Mouse (Mus musculus) adrenal gland, adult 8-10 months (tissue): ENCODE data around the gene Rnase1. TPM values are rescaled to one million over a fixed set of nuclear protein-coding genes. Genes with fewer than 3 reads are reported as not detected.
"Not testable (repeated sequence)": the region's sequence is repeated elsewhere in the genome, so short reads cannot be mapped to it uniquely, and the experiment has no call there.

Source experiments
- DNase-seq: peaks from one replicate; pipeline ENCODE4 v3.0.0; 2022
- total RNA-seq, 4 experiments: library from RNA; stranded (reverse); gene quantifications; 2 replicates each; pipeline ENCODE4 v1.2.4; 2022

The Rnase1 gene
- total RNA-seq = under 1 TPM in 1 of 4 experiments, not detected in 3; 0.28 TPM

- DNase-seq = no peak
Observed at GRCm38 (mm10) chr14:51146685-51147084, at the start of gene Rnase1. TSS of gene Rnase1 (minus strand) at chr14:51146785.

GRCm38 (mm10) chr14:51195681-51196080, 49.1 kb upstream of the Rnase1 start:
- DNase-seq = no peak

DNA sequence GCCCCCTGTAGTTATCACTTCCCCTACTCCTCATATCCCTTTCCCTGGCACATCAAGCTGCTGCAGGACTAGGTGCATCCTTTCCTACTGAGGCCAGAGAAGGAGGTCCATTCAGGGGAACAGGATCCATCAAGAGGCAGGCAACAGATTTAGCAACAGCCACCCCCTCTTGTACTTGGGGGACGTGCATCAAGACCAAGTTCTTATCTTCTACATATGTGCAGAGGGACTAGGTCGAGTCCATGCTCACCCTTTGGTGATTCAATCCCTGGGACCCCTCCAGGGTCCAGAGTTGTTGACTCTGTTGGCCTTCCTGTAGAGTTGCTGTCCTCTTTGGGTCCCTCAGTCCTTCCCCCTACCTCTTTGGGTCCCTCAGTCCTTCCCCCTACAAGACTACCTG, 34.5 kb upstream of the Rnase1 start:
- not testable (repeated sequence) for DNase-seq

DNA sequence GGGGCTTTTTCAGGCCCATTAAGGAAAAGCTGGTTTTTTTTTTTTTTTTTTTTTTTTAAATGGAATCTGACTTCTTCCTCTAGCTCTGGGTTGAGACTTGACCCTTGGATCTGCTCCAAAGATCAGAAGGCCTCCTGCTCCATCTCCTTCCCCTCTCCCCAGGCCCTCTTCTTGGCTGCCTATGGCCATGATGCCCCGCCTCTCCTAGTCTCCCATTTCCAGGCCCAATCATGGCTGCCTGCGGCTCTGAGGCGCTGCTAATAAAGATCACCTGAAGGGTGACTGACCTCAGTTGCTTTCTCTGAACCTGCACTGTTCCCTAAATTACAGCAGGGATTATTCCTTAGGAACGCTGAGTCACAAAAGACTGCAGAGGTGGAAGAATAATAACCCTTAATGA, 27.3 kb upstream of the Rnase1 start:
- DNase-seq = no peak

GRCm38 (mm10) chr14:51172947-51173346, 26.4 kb upstream of the Rnase1 start:
- DNase-seq = not testable (repeated sequence)

- not testable (repeated sequence) for DNase-seq
Observed at GRCm38 (mm10) chr14:51172095-51172865, 25.7 kb upstream of the Rnase1 start.

DNA sequence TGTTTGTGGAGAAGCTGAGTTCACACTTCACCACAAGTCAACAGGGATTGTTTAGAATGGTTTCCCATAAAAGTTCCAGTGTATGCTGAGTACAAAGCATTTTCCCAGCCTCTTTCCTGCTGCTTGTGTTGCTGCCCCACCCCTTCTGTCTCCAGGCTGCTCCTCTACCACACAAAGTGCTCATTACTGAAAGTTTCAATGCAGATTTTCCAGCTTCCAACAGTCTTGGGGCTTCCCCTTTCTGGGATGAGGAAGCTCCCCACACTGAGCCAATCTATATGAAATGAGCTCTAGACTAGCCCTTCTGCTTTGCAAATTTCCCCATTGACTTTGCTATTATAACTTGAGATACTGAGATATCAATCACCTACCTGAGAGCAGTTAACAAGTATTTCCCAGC, 19.5 kb upstream of the Rnase1 start:
- DNase-seq = no peak

- no peak for DNase-seq
Observed at GRCm38 (mm10) chr14:51165435-51165834, 18.9 kb upstream of the Rnase1 start.

DNA sequence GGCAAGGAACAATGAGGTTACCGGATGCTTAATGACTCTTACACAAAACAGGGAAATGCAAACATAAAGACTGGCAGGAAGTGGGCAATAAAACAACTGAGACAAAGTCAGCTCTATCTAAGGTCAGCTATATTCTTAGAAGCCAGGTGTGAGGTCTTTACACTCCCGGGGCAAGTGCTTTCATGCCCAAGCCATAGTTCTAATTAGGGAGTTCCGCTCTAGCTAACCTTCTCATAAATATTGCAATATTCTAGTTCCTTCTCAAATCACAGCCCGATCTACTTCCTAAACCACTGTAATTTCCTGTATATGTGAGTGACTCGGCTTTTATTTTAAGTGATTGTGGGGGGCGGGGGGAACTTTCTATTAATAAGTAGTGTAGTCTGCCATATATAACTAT, 16.7 kb upstream of the Rnase1 start:
- not testable (repeated sequence) for DNase-seq

- DNase-seq = not testable (repeated sequence)
Observed at GRCm38 (mm10) chr14:51161976-51162375, 15.4 kb upstream of the Rnase1 start, which contains the start of gene Rnase2b. TSS of gene Rnase2b (plus strand) at chr14:51162260.

DNA sequence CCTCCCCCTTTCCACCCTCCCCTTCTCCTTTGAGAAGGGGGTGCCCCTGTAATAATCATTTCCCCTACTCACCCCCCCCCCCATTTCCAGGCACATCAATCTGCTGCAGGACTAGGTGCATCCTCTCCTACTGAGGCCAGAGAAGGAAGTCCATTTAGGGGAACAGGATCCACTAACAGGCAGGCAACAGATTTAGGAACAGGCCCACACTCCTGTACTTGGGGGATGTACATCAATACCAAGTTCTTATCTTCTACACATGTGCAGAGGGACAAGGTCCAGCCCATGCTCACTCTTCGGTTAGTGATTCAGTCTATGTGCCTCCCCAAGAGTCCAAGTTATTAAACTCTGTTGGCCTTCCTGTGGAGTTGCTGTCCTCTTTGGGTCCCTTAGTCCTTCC, 10.5 kb upstream of the Rnase1 start:
- no peak for DNase-seq

DNA sequence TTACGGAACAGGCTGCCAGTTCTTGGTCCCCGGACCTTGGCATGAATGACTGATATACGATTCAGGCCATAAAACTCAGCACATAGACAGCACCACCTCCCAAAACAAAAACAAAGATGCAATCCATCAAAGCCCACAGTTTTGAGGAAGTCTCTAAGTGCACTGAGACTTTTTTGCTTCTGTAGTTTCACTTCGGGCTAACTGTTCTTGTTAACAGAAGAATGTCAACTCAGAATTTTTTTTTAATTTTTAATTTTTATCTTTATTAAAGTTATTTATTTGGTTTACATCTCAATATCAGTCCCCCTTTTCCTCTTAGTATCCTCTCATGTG, 10.1 kb upstream of the Rnase1 start:
- no peak for DNase-seq

- no peak for DNase-seq
Observed at GRCm38 (mm10) chr14:51156056-51156735, 9.6 kb upstream of the Rnase1 start.

DNA sequence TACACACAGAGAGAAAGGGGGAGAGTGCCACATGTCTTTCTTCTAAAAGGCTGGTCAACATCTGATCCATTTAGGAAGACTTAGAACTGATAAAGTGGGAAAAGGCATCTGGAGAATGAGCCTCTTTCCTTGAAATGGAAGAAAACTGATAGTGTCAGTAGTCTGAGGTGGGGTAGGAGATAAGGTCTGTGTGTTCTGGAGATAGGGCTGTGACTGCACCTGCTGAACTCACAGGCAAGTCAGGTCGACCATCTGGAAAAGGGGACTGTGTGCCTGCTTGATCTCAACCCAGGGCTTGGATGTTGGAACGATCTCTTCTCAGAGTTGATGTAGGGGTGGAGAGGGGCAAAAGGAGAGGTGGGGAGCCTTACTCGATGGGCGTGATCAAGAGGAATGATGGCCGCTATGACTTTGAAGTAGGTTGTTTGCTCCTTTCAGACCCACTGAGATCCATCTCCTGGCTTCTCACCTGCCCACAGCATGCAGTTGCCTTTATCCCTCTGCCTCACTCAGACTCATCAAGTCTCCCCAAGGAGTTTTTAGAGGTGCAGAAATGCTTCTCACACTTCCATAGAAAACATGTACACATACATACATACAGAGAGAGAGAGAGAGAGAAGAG, 5.8 kb upstream of the Rnase1 start:
- no peak for DNase-seq

GRCm38 (mm10) chr14:51150206-51150831, 3.7 kb upstream of the Rnase1 start:
- DNase-seq = no peak

GRCm38 (mm10) chr14:51149164-51149563, 2.6 kb upstream of the Rnase1 start:
- DNase-seq = no peak

- DNase-seq = no peak
Observed at GRCm38 (mm10) chr14:51148006-51148405, 1.4 kb upstream of the Rnase1 start.

DNA sequence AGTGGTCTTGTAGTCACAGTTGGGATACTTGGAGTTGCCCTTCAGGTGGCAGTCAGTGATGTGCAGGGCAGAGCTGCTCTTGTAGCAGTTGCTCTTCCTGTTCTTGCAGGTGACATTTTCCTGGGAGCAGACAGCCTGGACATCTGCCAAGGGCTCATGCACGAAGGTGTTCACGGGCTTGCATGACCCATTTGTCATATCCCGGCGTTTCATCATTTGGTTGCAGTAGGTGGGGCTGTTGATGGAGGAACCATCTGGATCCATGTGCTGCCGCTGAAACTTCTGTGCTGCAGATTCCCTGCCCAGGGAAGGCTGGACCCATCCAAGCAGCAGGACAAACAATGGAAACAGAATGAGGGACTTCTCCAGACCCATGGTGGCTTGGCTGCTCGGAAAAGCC, 1.1 kb downstream of the Rnase1 start:
- no peak for DNase-seq

- DNase-seq = no peak
Observed at GRCm38 (mm10) chr14:51144451-51144850, 2.1 kb downstream of the Rnase1 start.

DNA sequence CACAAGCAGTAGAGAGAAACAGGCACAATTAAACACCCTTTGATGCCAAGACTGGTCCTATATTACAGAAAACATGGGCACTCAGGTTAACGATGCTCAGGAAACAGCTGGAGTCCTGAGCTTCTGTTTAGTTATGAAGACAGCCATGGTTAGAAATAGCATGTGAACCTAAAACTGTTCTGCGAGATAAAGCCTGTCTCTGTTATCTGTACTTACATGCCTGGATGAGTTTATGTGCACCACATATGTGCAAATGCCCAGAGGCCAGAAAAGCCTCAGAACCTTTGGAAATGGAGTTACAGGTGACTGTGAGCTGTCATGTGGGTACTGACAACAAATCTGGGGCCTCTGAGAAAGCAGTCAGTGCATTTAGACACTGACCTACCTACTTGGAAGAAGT, 2.6 kb downstream of the Rnase1 start:
- no peak for DNase-seq

GRCm38 (mm10) chr14:51143287-51143686, 3.3 kb downstream of the Rnase1 start:
- no peak for DNase-seq

GRCm38 (mm10) chr14:51142568-51142967, 4.0 kb downstream of the Rnase1 start:
- DNase-seq = no peak

DNA sequence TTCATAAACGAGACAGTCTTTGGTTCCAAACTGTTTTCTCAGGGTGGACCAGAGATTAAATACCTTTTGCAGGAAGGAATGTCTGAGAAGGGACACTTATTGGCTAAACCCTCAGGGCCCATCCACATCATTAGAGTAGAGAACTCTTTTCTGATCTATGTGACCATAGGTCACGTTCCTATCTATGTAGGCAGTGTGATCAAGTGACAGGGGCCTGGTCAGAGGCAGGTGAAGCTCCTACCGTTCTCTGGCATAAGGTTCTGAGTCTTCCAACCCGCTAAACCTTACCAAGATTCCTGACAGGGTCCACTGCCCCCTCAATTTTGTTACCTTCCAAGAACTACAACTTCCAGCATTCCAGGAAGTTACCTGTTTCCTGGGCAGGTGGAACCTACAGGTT, 4.5 kb downstream of the Rnase1 start:
- DNase-seq = no peak
